Mouse (Mus musculus): ENCODE results near the gene Gng8. TPM values are rescaled to one million over a fixed set of nuclear protein-coding genes. Genes with fewer than 3 reads are reported as not detected.
A peak's percentile ranks its signal among the peaks of the same experiment; 100 is the strongest.

The Gng8 gene
- polyA plus RNA-seq, 1 experiment from 2014 or later = 13.9 TPM

DNA sequence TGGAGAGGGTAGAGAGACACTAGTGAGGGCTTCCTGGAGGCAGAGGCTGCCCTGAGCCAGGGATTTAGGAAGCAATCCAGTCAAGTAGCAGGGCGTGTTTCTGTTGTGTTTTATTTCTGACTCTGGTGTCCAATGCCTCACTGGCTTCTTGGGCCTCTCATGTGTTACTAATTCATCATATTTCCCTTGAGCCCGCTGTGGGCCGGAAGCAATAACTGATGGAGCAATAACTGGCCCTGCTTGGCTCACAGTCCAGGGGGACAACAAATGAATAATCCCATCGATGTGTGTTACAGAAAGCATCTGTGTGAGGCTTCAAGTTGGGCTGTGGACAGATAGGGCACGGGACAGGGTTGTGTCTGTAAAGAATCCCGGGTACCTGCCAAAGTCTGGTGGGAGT is 20.8 kb downstream of the Gng8 start:
- ATAC-seq (replicated peaks; ENCODE audit: low FRiP score, low TSS enrichment, low read depth) = no peak
- WGBS = 62% methylated on average over 6 of the region's 6 CpGs
- no peaks in the 10 kb centered on the region for H3K9me3 ChIP-seq (ENCODE audit: control insufficient read depth, low read length)

GRCm38 (mm10) chr7:16913806-16914452 is 22.3 kb downstream of the Gng8 start:
- WGBS = 33% methylated on average over 10 of the region's 10 CpGs
- Histone ChIP-seq H3K27ac (ENCODE audit: low read depth) (no peak overlapping the region), H3K4me2 (ENCODE audit: low read length) (no peak overlapping the region), H3K4me3 (ENCODE audit: low read depth, low read length) (no peak overlapping the region), H3K9me3 (ENCODE audit: control insufficient read depth, low read length) (no peaks in the 10 kb centered on the region), H3K36me3 (ENCODE audit: control insufficient read depth, insufficient read depth, low read length) (peaks cover 53% of the 10 kb centered on the region), H3K4me1 (replicated peaks; ENCODE audit: control insufficient read depth, insufficient read depth, low read length) (peaks cover 13% of the 10 kb centered on the region), H3K9ac (ENCODE audit: low read length) (no peak overlapping the region), H3K27me3 (replicated peaks; ENCODE audit: control insufficient read depth, insufficient read depth, low read length) (no peaks in the 10 kb centered on the region)
- ATAC-seq (replicated peaks; ENCODE audit: low FRiP score, low TSS enrichment, low read depth) = peak; percentile 41
- peak; percentile 92 for DNase-seq (ENCODE audit: low spot score)

More for the DNA sequence above, 20.8 kb downstream of the Gng8 start:
- Histone ChIP-seq H3K27me3 (replicated peaks; ENCODE audit: control insufficient read depth, insufficient read depth, low read length) (no peaks in the 10 kb centered on the region), H3K4me3 (ENCODE audit: low read depth, low read length) (no peak overlapping the region), H3K9ac (ENCODE audit: low read length) (no peak overlapping the region), H3K4me2 (ENCODE audit: low read length) (no peak overlapping the region), H3K36me3 (ENCODE audit: control insufficient read depth, insufficient read depth, low read length) (peaks cover 37% of the 10 kb centered on the region), H3K4me1 (replicated peaks; ENCODE audit: control insufficient read depth, insufficient read depth, low read length) (peaks cover 27% of the 10 kb centered on the region), H3K27ac (ENCODE audit: low read depth) (no peak overlapping the region)
- no peak for DNase-seq (ENCODE audit: low spot score)

GRCm38 (mm10) chr7:16914453-16915343 is 23.1 kb downstream of the Gng8 start:
- Histone ChIP-seq H3K9me3 (ENCODE audit: control insufficient read depth, low read length) (no peaks in the 10 kb centered on the region), H3K27me3 (replicated peaks; ENCODE audit: control insufficient read depth, insufficient read depth, low read length) (no peaks in the 10 kb centered on the region), H3K4me1 (replicated peaks; ENCODE audit: control insufficient read depth, insufficient read depth, low read length) (peaks cover 7% of the 10 kb centered on the region), H3K4me3 (ENCODE audit: low read depth, low read length) (no peak overlapping the region), H3K27ac (ENCODE audit: low read depth) (no peak overlapping the region), H3K36me3 (ENCODE audit: control insufficient read depth, insufficient read depth, low read length) (peaks cover 60% of the 10 kb centered on the region), H3K9ac (ENCODE audit: low read length) (no peak overlapping the region), H3K4me2 (ENCODE audit: low read length) (no peak overlapping the region)
- no peak for ATAC-seq (replicated peaks; ENCODE audit: low FRiP score, low TSS enrichment, low read depth)
- WGBS = 85% methylated on average over 18 of the region's 18 CpGs
- no peak for DNase-seq (ENCODE audit: low spot score)

DNA sequence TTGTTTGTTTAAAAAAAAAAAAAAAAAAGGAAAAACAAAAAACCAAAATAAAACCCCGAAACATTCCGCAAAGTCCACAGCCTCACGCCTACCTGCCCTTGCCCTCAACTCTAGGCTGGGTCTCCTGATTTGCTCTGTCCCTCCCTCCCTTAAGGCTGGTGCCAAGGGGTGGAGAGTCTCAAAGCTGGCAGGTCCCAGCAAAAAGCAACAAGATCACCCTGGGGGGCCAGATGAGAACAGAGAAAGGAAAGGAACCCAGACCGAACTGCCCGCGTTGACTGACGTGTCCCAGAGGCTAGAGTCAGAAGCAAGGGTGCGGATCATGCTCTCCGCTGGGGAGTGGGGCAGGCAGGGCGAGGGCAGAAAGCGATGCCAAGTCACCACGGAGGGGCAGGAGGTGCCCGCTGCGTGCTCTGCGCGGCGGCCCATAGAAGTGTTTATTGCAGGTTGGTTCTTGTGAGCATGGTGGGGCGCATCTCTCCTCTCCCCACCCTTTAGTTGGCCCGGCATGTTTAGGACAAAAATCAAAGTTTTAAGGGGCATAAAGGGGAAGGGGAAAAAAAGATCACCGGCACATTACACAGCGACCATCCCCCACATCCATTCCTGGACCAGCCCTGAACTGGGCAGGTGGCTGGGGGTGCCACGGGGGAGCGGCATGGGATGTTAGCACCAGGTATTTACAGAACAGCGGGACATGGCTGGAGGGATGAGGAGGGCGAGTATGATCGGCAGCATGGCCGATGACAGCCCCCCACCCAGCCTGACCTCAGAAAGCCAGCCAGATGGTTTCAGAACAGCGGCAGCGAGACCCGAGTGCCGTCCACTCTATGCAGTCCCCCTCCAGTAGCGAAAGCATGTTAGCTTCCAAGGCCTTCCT is 24.1 kb downstream of the Gng8 start:
- H3K9ac ChIP-seq (ENCODE audit: low read length) = no peak overlapping the region

GRCm38 (mm10) chr7:16916342-16917265 is 25.0 kb downstream of the Gng8 start:
- Histone ChIP-seq H3K4me1 (replicated peaks; ENCODE audit: control insufficient read depth, insufficient read depth, low read length) (peaks cover 19% of the 10 kb centered on the region), H3K27ac (ENCODE audit: low read depth) (no peak overlapping the region), H3K27me3 (replicated peaks; ENCODE audit: control insufficient read depth, insufficient read depth, low read length) (no peaks in the 10 kb centered on the region), H3K9ac (ENCODE audit: low read length) (no peak overlapping the region), H3K4me3 (ENCODE audit: low read depth, low read length) (no peak overlapping the region), H3K4me2 (ENCODE audit: low read length) (no peak overlapping the region), H3K9me3 (ENCODE audit: control insufficient read depth, low read length) (no peaks in the 10 kb centered on the region), H3K36me3 (ENCODE audit: control insufficient read depth, insufficient read depth, low read length) (peaks cover 64% of the 10 kb centered on the region)
- ATAC-seq (replicated peaks; ENCODE audit: low FRiP score, low TSS enrichment, low read depth) (no peak), DNase-seq (ENCODE audit: low spot score) (no peak)
- WGBS = 87% methylated on average over 30 of the region's 30 CpGs

More for the DNA sequence above, 24.1 kb downstream of the Gng8 start:
- DNase-seq (ENCODE audit: low spot score) (no peak), ATAC-seq (replicated peaks; ENCODE audit: low FRiP score, low TSS enrichment, low read depth) (no peak)
- no peaks in the 10 kb centered on the region for H3K9me3 ChIP-seq (ENCODE audit: control insufficient read depth, low read length)
- WGBS = 92% methylated on average over 32 of the region's 32 CpGs
- no peaks in the 10 kb centered on the region for H3K27me3 ChIP-seq (replicated peaks; ENCODE audit: control insufficient read depth, insufficient read depth, low read length)
- peaks cover 10% of the 10 kb centered on the region for H3K4me1 ChIP-seq (replicated peaks; ENCODE audit: control insufficient read depth, insufficient read depth, low read length)
- H3K36me3 ChIP-seq (ENCODE audit: control insufficient read depth, insufficient read depth, low read length) = peaks cover 64% of the 10 kb centered on the region
- H3K4me3 ChIP-seq (ENCODE audit: low read depth, low read length) = no peak overlapping the region
- no peak overlapping the region for H3K27ac ChIP-seq (ENCODE audit: low read depth)
- no peak overlapping the region for H3K4me2 ChIP-seq (ENCODE audit: low read length)

DNA sequence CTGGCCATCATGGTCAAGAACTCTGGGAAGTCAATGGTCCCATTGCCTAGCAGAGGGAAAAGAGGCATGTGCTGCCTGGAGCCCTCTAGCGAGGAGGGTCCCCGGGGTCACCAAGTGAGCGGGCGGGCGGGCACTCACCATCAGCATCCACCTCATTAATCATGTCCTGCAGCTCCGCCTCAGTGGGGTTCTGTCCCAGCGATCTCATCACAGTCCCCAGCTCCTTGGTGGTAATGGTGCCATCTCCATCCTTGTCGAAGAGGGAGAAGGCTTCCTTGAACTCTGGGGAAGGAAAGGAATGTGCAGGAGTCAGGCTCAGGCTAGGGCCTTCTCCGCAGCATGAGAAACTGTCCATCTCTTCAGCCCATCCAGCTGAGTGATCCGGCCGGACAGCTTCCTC is 25.9 kb downstream of the Gng8 start:
- Histone ChIP-seq H3K27ac (ENCODE audit: low read depth) (no peak overlapping the region), H3K27me3 (replicated peaks; ENCODE audit: control insufficient read depth, insufficient read depth, low read length) (no peaks in the 10 kb centered on the region), H3K36me3 (ENCODE audit: control insufficient read depth, insufficient read depth, low read length) (peaks cover 64% of the 10 kb centered on the region), H3K9ac (ENCODE audit: low read length) (no peak overlapping the region), H3K9me3 (ENCODE audit: control insufficient read depth, low read length) (no peaks in the 10 kb centered on the region), H3K4me3 (ENCODE audit: low read depth, low read length) (no peak overlapping the region), H3K4me1 (replicated peaks; ENCODE audit: control insufficient read depth, insufficient read depth, low read length) (peaks cover 27% of the 10 kb centered on the region), H3K4me2 (ENCODE audit: low read length) (no peak overlapping the region)
- ATAC-seq (replicated peaks; ENCODE audit: low FRiP score, low TSS enrichment, low read depth) (no peak), DNase-seq (ENCODE audit: low spot score) (no peak)
- WGBS = 70% methylated on average over 11 of the region's 11 CpGs

GRCm38 (mm10) chr7:16918014-16918413 is 26.4 kb downstream of the Gng8 start:
- Histone ChIP-seq H3K27me3 (replicated peaks; ENCODE audit: control insufficient read depth, insufficient read depth, low read length) (no peaks in the 10 kb centered on the region), H3K27ac (ENCODE audit: low read depth) (no peak overlapping the region), H3K9me3 (ENCODE audit: control insufficient read depth, low read length) (no peaks in the 10 kb centered on the region), H3K9ac (ENCODE audit: low read length) (no peak overlapping the region), H3K4me3 (ENCODE audit: low read depth, low read length) (no peak overlapping the region), H3K36me3 (ENCODE audit: control insufficient read depth, insufficient read depth, low read length) (peaks cover 64% of the 10 kb centered on the region), H3K4me1 (replicated peaks; ENCODE audit: control insufficient read depth, insufficient read depth, low read length) (peaks cover 30% of the 10 kb centered on the region), H3K4me2 (ENCODE audit: low read length) (no peak overlapping the region)
- 77% methylated on average over 9 of the region's 9 CpGs for WGBS
- DNase-seq (ENCODE audit: low spot score) (no peak), ATAC-seq (replicated peaks; ENCODE audit: low FRiP score, low TSS enrichment, low read depth) (no peak)

Data from intestine, embryonic 14.5 days (tissue).